Mouse (Mus musculus) brain, embryonic 14.5 days (tissue): ENCODE measurements around the gene Map4k3.

Source experiments
- CTCF ChIP-seq: fragments of 200-500 bp; IDR thresholded peaks from 2 replicates; pipeline ENCODE4 v1.5.1; 2012; ENCODE audit warnings: inconsistent platforms, mild to moderate bottlenecking, moderate library complexity, borderline replicate concordance; ENCODE audit not compliant: insufficient read depth, insufficient read length; ENCODE audit errors: extremely low read depth
- POLR2A ChIP-seq: fragments of 200-500 bp; IDR thresholded peaks from 2 replicates; pipeline ENCODE4 v1.6.1; 2012; ENCODE audit warnings: mild to moderate bottlenecking, inconsistent platforms, borderline replicate concordance; ENCODE audit not compliant: poor library complexity, insufficient read depth, insufficient read length, severe bottlenecking; ENCODE audit errors: extremely low read depth

DNA sequence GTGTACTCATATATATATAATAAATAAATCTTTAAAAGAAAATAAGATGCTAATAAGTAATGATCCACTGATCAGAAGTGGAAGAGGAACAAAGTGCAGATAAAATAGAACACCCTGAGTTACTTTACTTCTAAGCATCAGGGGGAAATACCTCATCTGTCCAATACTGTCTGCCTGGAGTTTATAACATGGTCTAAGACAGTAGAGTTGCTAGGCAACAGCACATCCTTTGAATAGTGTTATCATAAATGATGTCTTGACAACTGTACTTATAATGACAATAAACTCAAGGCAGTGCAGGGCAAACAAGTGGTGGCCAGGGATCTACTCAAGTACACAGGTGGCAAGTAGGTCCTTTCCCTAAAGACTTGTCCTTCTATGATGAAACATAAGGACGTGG lies 57.9 kb downstream of the Map4k3 start:
- TF ChIP-seq POLR2A = no peak
- TF ChIP-seq CTCF = no peak
